Mouse (Mus musculus): Measurements from ENCODE around the gene Mau2.
"Not testable (repeated sequence)": the region's sequence is repeated elsewhere in the genome, so short reads cannot be mapped to it uniquely, and the experiment has no call there.

Gene Mau2

GRCm38 (mm10) chr8:70026151-70026550 is 16.4 kb downstream of the Mau2 start:
- no peak for DNase-seq (ENCODE audit: low read depth, low spot score)

- no peak for DNase-seq (ENCODE audit: low read depth, low spot score)
Measured at GRCm38 (mm10) chr8:70023596-70023995, 18.9 kb downstream of the Mau2 start.

GRCm38 (mm10) chr8:70015017-70015416 is 27.5 kb downstream of the Mau2 start:
- no peak for DNase-seq (ENCODE audit: low read depth, low spot score)

- peak; percentile 33 for DNase-seq (ENCODE audit: low read depth, low spot score)
Measured at GRCm38 (mm10) chr8:70012763-70013162, 29.8 kb downstream of the Mau2 start.

- DNase-seq (ENCODE audit: low read depth, low spot score): no peak
Measured at GRCm38 (mm10) chr8:70012350-70012749, 30.2 kb downstream of the Mau2 start.

- DNase-seq (ENCODE audit: low read depth, low spot score): not testable (repeated sequence)
Measured at GRCm38 (mm10) chr8:70010796-70011195, 31.7 kb downstream of the Mau2 start.

GRCm38 (mm10) chr8:70005178-70005577 is 37.4 kb downstream of the Mau2 start:
- no peak for DNase-seq (ENCODE audit: low read depth, low spot score)

GRCm38 (mm10) chr8:70004345-70004744 is 38.2 kb downstream of the Mau2 start:
- DNase-seq (ENCODE audit: low read depth, low spot score): no peak

GRCm38 (mm10) chr8:70003204-70003657 is 39.3 kb downstream of the Mau2 start:
- DNase-seq (ENCODE audit: low read depth, low spot score): peak; percentile 70

GRCm38 (mm10) chr8:70001892-70002191 is 40.7 kb downstream of the Mau2 start:
- not testable (repeated sequence) for DNase-seq (ENCODE audit: low read depth, low spot score)

- peak; percentile 94 for DNase-seq (ENCODE audit: low read depth, low spot score)
Measured at GRCm38 (mm10) chr8:70001176-70001891, 41.2 kb downstream of the Mau2 start.

GRCm38 (mm10) chr8:70000226-70000625 is 42.3 kb downstream of the Mau2 start:
- no peak for DNase-seq (ENCODE audit: low read depth, low spot score)

GRCm38 (mm10) chr8:69999236-69999635 is 43.3 kb downstream of the Mau2 start:
- no peak for DNase-seq (ENCODE audit: low read depth, low spot score)

- no peak for DNase-seq (ENCODE audit: low read depth, low spot score)
Measured at GRCm38 (mm10) chr8:69998706-69999105, 43.8 kb downstream of the Mau2 start.

GRCm38 (mm10) chr8:69996589-69997285 is 45.8 kb downstream of the Mau2 start:
- DNase-seq (ENCODE audit: low read depth, low spot score): no peak

GRCm38 (mm10) chr8:69995776-69996588 is 46.6 kb downstream of the Mau2 start, which contains the start of gene Gatad2a:
Gene Gatad2a (minus strand): TSS chr8:69996384.
- DNase-seq (ENCODE audit: low read depth, low spot score): peak; percentile 100

GRCm38 (mm10) chr8:69995422-69995775 is 47.1 kb downstream of the Mau2 start:
- no peak for DNase-seq (ENCODE audit: low read depth, low spot score)

- not testable (repeated sequence) for DNase-seq (ENCODE audit: low read depth, low spot score)
Measured at GRCm38 (mm10) chr8:69988936-69989335, 53.6 kb downstream of the Mau2 start.

GRCm38 (mm10) chr8:69987744-69988143 is 54.8 kb downstream of the Mau2 start:
- no peak for DNase-seq (ENCODE audit: low read depth, low spot score)

- DNase-seq (ENCODE audit: low read depth, low spot score): peak; percentile 66
Measured at GRCm38 (mm10) chr8:69984876-69985553, 57.5 kb downstream of the Mau2 start.

- DNase-seq (ENCODE audit: low read depth, low spot score): no peak
Measured at GRCm38 (mm10) chr8:69978456-69978855, 64.1 kb downstream of the Mau2 start.

- peak; percentile 24 for DNase-seq (ENCODE audit: low read depth, low spot score)
Measured at GRCm38 (mm10) chr8:69974806-69975205, 67.7 kb downstream of the Mau2 start.

All from A20 (cell line).